Mouse (Mus musculus) spleen, adult 2 months (tissue): ENCODE data around the gene Sspn.

Experiments used
- CTCF ChIP-seq: fragments of 200-500 bp; IDR thresholded peaks from 2 replicates; pipeline ENCODE4 v1.5.1; 2011; ENCODE audit warnings: mild to moderate bottlenecking, inconsistent platforms; ENCODE audit not compliant: insufficient read depth, insufficient read length, insufficient replicate concordance; ENCODE audit errors: extremely low read depth
- POLR2A ChIP-seq: fragments of 200-500 bp; IDR thresholded peaks from 2 replicates; pipeline ENCODE4 v1.6.1; 2011; ENCODE audit warnings: low read depth, low read length, inconsistent platforms

DNA sequence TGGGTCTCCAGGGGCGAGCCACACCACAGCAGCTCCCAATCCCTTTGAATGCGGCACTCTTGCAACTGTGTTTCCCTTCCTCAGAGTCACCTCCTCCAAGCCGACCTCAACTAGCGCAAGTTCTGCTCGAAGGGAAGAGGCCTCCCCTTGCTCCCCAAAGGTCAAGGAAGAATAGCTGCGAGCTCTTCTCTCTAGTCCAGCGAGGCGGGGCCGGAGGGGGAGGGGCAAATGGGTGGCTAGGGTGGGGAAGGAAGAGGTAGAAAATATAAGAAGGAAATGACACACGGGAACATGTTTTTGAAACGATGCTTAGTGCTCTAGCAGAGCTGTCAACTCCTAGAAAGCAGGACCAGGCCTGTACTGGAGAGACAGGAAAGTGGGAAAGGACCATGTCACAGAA lies 61.1 kb downstream of the Sspn start:
- TF ChIP-seq CTCF (no peak), POLR2A (no peak)
